Mouse (Mus musculus): ENCODE results near the gene Akap2. TPM values are rescaled to one million over a fixed set of nuclear protein-coding genes. Genes with fewer than 3 reads are reported as not detected.

Akap2 gene
- polyA plus RNA-seq, 1 experiment from 2014 or later = 24.6 TPM

DNA sequence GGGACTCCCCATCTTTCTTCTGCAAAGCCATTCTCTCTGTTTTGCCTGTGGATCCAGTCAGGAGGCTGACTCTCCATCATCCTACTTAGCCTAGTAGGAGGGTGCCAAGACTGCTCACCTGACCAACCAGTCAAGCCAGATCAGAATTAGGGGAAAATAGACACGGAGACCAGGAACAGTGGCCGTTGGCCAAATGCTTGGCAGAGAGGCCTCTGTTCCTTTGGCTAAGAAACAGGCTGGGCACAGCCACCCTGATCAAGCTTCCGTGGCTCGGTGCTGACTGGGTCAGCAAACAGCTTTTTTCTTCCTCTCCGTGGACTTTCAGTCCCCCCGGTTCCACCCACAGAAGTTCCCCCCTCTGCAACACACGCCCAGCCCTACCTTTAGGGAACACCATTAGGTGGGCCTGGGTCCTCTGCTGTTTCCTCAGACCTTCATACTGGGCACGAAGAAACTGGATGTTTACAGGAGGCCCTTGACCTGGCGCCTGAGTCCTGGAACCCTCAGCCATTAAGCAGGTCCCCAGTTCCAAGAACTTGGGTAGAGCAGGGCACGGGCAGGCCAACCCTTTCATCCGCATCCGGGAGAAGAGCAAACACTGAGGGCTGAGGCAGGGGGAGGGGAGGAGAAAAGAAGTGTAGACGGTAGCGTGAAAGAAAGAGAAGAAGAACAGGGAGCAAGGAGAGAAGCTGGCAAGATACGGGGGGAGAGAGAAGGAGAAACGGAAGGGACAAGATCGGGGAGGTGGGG, 197.9 kb downstream of the Akap2 start:
- Histone ChIP-seq H3K4me2 (replicated peaks) (peak overlapping the region; percentile 31), H3K4me1 (peaks cover 33% of the 10 kb centered on the region), H3K9ac (no peak overlapping the region), H3K36me3 (no peaks in the 10 kb centered on the region), H3K27ac (replicated peaks) (no peak overlapping the region), H3K9me3 (replicated peaks) (no peaks in the 10 kb centered on the region), H3K4me3 (replicated peaks) (peak overlapping the region; percentile 10; the same call in 1 of the 2 replicates), H3K27me3 (no peaks in the 10 kb centered on the region)
- ATAC-seq (ENCODE audit: insufficient number of reproducible peaks, low FRiP score, low TSS enrichment, low read depth) = no peak
- 41% methylated on average over 17 of the region's 17 CpGs for WGBS

DNA sequence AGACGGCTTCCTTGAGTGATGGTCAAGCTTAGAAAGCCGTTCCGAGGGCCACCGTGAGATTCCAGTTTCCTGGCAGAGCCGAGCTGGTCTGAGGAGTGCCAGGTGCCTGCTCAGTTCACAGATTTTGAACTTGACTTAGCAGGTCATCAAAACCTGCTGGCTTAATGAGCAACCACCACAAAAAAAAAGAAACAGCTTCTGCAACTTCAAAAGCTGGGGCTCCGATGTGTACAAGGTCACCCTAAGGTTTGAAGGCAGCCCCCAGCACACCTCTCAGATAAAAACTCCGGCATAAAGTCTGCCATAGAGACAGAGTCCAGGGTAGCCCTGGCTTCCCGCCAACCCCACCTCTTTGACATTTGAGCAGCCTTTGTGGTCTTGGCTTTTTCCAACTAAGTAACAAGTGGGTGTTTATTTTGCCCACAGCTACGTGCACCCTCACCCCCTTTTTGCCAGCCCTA, 198.8 kb downstream of the Akap2 start, which contains the start of gene D630039A03Rik:
TSS of gene D630039A03Rik (minus strand) at position 97 of the 461 bp plus-strand sequence.
- Histone ChIP-seq H3K36me3 (no peaks in the 10 kb centered on the region), H3K4me1 (peaks cover 33% of the 10 kb centered on the region), H3K9ac (no peak within 1 kb of the TSS), H3K9me3 (replicated peaks) (no peaks in the 10 kb centered on the region), H3K4me2 (replicated peaks) (peak within 1 kb of the TSS; percentile 31), H3K27me3 (no peaks in the 10 kb centered on the region), H3K4me3 (replicated peaks) (peak within 1 kb of the TSS; percentile 10; the same call in 1 of the 2 replicates), H3K27ac (replicated peaks) (no peak within 1 kb of the TSS)
- 21% methylated on average over 9 of the region's 9 CpGs for WGBS
- no peak for ATAC-seq (ENCODE audit: insufficient number of reproducible peaks, low FRiP score, low TSS enrichment, low read depth)

DNA sequence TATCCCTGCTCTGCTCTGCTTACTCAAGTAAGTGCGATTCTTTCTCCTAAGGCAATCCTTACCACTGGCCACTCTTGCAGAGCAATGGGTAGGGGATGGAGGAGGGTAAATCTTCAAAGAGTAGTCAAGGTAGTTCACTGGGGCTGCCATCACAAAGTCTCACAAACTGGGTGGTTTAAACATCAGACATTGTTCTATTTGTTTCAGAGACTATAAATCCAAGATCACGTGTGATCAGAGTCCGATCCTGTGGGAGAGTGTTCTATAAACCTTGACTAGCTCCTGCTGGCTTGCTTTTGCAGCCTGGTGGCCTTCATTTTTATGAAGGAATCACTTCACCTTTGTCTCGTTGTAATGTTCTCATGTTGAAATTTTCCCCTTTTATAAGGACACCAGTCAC, 199.3 kb downstream of the Akap2 start:
- H3K27ac ChIP-seq (replicated peaks) = no peak overlapping the region
- no peak for ATAC-seq (ENCODE audit: insufficient number of reproducible peaks, low FRiP score, low TSS enrichment, low read depth)
- 75% methylated on average over 4 of the region's 4 CpGs for WGBS

DNA sequence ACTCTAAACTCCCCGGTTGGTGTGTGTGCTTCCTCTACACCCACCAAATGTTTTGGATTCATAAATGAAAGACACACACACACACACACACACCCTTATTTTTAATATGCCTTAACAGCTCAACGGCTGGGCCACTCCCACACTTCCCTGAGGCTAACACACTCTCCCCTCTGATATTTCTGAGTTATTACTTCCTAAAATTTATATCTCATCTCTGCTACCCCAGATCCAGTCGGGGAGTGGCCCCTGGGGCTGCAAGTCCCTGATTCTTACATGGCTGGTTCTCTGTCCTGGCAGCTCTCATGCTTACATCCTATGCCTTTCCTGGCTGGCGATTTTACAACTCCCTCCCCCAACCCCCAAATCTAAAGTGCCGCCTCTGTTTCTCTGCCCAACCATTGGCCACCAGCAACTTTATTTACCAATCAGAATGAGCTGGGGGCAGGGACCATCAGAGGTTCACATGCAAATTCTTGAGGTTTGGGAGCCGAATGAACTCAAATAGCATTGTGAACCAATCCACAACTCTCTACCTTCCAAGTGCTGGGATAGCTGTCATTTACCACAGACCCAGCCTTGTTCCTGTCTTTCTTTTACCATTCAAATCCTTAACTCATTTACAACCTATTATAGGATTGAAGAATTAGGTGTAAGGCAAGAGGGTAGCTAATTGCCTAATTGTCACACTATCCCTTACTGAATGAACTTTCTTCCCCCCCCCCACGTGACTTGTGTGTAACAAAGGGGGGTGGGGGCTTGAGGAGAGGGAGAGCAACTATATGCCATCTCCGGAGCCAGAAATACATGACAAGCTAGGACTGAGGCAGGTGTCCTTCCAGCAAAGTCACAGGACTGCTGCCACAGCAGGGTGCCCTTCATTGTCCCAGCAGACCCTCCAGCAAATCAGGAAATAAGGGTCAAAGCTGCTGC, 202.3 kb downstream of the Akap2 start:
- no peaks in the 10 kb centered on the region for H3K27me3 ChIP-seq
- WGBS = 14% methylated on average over 8 of the region's 8 CpGs
- H3K9me3 ChIP-seq (replicated peaks) = no peaks in the 10 kb centered on the region
- no peak overlapping the region for H3K4me2 ChIP-seq (replicated peaks)
- no peak overlapping the region for H3K27ac ChIP-seq (replicated peaks)
- no peak overlapping the region for H3K4me3 ChIP-seq (replicated peaks)
- ATAC-seq (ENCODE audit: insufficient number of reproducible peaks, low FRiP score, low TSS enrichment, low read depth) = no peak
- peaks cover 26% of the 10 kb centered on the region for H3K4me1 ChIP-seq
- H3K9ac ChIP-seq = no peak overlapping the region
- H3K36me3 ChIP-seq = no peaks in the 10 kb centered on the region

More for the DNA sequence above, 199.3 kb downstream of the Akap2 start:
- Histone ChIP-seq H3K9ac (no peak overlapping the region), H3K4me2 (replicated peaks) (0 out of 2 replicates have a peak overlapping the region, but pooled peaks have one; percentile 31), H3K9me3 (replicated peaks) (no peaks in the 10 kb centered on the region), H3K4me3 (replicated peaks) (no peak overlapping the region), H3K36me3 (no peaks in the 10 kb centered on the region), H3K27me3 (no peaks in the 10 kb centered on the region), H3K4me1 (peaks cover 33% of the 10 kb centered on the region)

DNA sequence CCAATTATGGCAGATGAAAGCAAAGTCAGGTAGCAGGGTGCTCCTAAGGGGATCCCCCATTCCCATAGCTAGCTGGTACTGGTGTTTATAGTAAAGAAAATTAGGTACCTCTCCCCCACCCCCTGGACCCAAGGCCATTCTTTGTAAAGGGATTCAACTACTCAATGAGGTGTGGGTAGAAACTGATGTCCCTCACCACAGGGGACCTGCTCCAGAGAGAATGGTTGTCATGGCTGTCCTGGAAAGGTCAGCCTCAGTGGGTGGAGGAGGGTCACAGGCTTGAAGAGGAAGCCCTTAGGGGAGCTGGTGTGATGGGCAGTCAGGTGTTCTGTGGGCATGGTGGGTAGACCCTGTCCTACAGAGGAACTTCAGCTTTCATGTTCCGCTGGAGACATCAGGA, 203.1 kb downstream of the Akap2 start:
- no peak for ATAC-seq (ENCODE audit: insufficient number of reproducible peaks, low FRiP score, low TSS enrichment, low read depth)
- 89% methylated on average over 1 of the region's 1 CpGs for WGBS
- Histone ChIP-seq H3K4me1 (peaks cover 18% of the 10 kb centered on the region), H3K4me2 (replicated peaks) (no peak overlapping the region), H3K9me3 (replicated peaks) (no peaks in the 10 kb centered on the region), H3K27ac (replicated peaks) (no peak overlapping the region), H3K4me3 (replicated peaks) (no peak overlapping the region), H3K9ac (no peak overlapping the region), H3K27me3 (no peaks in the 10 kb centered on the region), H3K36me3 (no peaks in the 10 kb centered on the region)

DNA sequence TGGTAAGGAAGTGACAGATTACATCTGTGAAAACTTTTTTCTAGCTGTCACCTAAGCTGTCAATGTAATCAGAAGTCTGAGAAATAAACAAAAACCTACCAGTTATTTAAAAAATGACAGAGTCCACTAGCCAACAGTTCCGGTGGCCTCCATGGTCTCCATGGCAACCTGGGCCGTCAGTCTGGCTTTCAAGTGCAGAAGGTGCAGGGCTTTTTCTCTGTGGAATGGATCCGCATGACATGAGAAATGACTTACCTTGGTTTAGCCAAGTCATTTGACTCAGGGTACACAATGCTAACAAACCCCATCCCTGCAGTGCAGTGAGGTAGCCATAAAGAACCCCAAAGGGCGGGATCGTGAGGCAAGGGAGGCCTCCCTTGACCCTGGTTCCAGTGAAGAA, 204.7 kb downstream of the Akap2 start:
- H3K9me3 ChIP-seq (replicated peaks) = no peaks in the 10 kb centered on the region
- H3K4me3 ChIP-seq (replicated peaks) = no peak overlapping the region
- ATAC-seq (ENCODE audit: insufficient number of reproducible peaks, low FRiP score, low TSS enrichment, low read depth) = no peak
- 75% methylated on average over 5 of the region's 5 CpGs for WGBS
- H3K4me1 ChIP-seq = peaks cover 8% of the 10 kb centered on the region; the same call in 1 of the 2 replicates
- H3K36me3 ChIP-seq = no peaks in the 10 kb centered on the region
- no peaks in the 10 kb centered on the region for H3K27me3 ChIP-seq
- no peak overlapping the region for H3K4me2 ChIP-seq (replicated peaks)
- no peak overlapping the region for H3K27ac ChIP-seq (replicated peaks)
- H3K9ac ChIP-seq = no peak overlapping the region

DNA sequence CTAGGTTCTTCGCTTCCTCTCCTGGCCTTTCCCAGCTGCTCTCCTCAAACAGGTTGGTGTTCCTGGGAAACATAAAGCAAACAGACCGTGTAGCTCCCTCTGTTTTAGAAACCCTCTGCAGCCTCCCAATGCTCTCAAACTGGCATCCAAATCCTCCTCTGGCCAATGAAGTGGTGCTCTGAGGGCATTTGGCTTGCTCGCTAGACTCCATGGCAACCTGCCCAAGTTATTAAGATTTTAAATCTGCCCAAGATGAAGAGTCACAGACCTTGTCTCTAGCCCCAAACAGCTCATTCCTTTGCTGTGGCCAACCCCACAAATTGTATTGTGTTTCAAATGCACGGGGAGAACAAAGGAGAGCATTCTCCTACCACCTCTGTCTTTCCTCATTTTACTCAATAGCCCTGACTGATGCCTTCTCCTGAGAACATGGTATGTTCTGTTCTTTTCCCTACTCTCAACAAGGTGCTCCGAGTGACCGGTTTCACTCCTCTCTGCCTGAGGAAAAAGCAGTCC, 207.2 kb downstream of the Akap2 start:
- WGBS = 59% methylated on average over 6 of the region's 6 CpGs
- peaks cover 6% of the 10 kb centered on the region; the same call in 1 of the 2 replicates for H3K4me1 ChIP-seq
- no peak for ATAC-seq (ENCODE audit: insufficient number of reproducible peaks, low FRiP score, low TSS enrichment, low read depth)

DNA sequence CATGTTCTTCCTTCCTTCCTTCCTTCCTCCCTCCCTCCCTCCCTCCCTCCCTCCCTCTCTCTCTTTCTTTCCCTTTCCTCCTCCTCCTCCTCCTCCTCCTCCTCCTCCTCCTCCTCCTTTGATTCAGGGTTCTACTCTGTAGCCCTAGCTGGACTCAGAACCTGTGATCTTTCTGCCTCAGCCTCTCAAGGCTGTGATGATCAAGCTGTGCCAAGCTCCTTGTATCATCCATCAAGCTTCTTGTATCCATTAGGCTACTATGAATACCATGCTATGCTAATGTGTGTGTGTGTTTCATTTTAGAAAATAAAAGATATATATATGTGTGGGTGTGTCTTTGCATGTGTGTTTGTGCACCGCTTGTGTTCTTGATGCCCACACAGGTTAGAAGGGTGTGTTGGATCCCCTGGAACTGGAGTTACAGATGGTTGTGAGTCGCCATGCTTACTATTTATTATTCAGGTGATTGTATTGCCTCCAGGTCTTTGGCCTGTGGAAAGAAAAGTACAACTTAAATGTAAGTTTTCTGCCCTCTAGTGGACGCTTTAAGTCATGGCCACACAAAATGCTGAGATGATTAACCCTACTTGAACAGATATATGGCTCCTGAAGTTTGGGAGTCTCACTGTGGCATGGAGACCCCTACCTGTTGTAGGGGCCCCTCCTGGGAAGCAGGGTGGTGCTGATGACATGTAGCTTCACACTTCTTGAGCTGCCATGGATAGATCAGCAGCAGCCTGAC, 210.2 kb downstream of the Akap2 start:
- Histone ChIP-seq H3K36me3 (no peaks in the 10 kb centered on the region), H3K4me2 (replicated peaks) (no peak overlapping the region), H3K9me3 (replicated peaks) (no peaks in the 10 kb centered on the region), H3K4me3 (replicated peaks) (no peak overlapping the region), H3K27ac (replicated peaks) (no peak overlapping the region), H3K9ac (no peak overlapping the region), H3K4me1 (no peaks in the 10 kb centered on the region), H3K27me3 (no peaks in the 10 kb centered on the region)
- no peak for ATAC-seq (ENCODE audit: insufficient number of reproducible peaks, low FRiP score, low TSS enrichment, low read depth)
- 21% methylated on average over 3 of the region's 3 CpGs for WGBS

More for the DNA sequence above, 207.2 kb downstream of the Akap2 start:
- no peak overlapping the region for H3K9ac ChIP-seq
- H3K9me3 ChIP-seq (replicated peaks) = no peaks in the 10 kb centered on the region
- H3K27ac ChIP-seq (replicated peaks) = no peak overlapping the region
- H3K27me3 ChIP-seq = no peaks in the 10 kb centered on the region
- H3K4me3 ChIP-seq (replicated peaks) = no peak overlapping the region
- H3K36me3 ChIP-seq = no peaks in the 10 kb centered on the region
- no peak overlapping the region for H3K4me2 ChIP-seq (replicated peaks)

DNA sequence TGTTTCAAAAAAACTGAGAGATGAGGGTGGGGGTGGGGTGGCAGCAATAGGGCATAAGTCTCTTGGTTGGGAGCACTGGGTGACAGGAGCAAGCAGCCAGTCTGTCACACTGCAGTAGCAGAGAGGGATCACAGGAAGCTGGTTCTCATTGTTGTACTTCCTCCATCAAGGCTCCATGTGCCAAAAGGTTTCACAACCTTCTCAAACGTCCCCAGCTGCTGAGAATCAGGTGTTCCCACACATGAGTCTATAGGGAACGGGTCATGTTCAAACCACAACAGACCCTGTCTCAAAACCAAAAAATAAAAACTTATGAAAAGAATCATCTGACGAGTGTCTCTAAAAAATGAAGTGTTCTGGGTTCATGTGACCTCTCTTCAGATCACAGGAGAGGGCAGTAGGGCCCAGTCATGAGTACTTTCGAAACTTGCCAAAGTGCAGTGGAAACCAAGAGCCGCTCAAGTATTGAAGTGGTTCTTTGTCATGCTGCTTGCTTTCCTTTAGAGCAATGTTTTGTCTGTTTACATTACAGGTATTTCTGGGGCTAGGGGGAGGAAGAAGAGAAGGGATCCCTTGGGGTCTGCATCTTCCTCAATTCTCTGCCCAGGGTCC, 213.2 kb downstream of the Akap2 start:
- Histone ChIP-seq H3K27me3 (no peaks in the 10 kb centered on the region), H3K4me2 (replicated peaks) (no peak overlapping the region), H3K4me1 (no peaks in the 10 kb centered on the region), H3K9ac (no peak overlapping the region), H3K4me3 (replicated peaks) (no peak overlapping the region), H3K9me3 (replicated peaks) (no peaks in the 10 kb centered on the region), H3K36me3 (no peaks in the 10 kb centered on the region), H3K27ac (replicated peaks) (no peak overlapping the region)
- 73% methylated on average over 5 of the region's 5 CpGs for WGBS
- ATAC-seq (ENCODE audit: insufficient number of reproducible peaks, low FRiP score, low TSS enrichment, low read depth) = no peak

DNA sequence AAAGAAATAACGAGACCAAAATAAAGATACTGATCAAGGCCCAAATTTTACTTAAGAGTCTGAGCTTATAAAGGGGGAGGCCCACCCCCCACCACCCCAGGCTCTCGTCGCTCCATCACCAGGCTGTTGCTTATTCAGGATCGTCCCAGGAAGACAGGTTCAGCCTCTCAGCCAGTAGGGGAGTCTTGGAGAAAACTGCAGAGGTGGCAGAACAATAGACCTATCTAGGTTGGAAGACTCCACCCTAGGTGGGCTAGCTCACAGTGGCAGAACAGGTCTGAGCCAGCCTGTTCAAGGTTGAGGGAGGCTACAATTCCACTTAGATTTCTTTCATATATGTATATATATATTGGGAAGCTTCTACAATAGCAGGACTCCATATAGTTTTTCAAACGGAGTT, 216.7 kb downstream of the Akap2 start:
- no peaks in the 10 kb centered on the region for H3K4me1 ChIP-seq
- H3K27me3 ChIP-seq = no peaks in the 10 kb centered on the region
- no peak overlapping the region for H3K4me2 ChIP-seq (replicated peaks)
- no peak overlapping the region for H3K9ac ChIP-seq
- H3K27ac ChIP-seq (replicated peaks) = no peak overlapping the region
- no peaks in the 10 kb centered on the region for H3K9me3 ChIP-seq (replicated peaks)
- 62% methylated on average over 5 of the region's 5 CpGs for WGBS
- no peaks in the 10 kb centered on the region for H3K36me3 ChIP-seq
- H3K4me3 ChIP-seq (replicated peaks) = no peak overlapping the region
- no peak for ATAC-seq (ENCODE audit: insufficient number of reproducible peaks, low FRiP score, low TSS enrichment, low read depth)

Measured in embryonic facial prominence, embryonic 15.5 days (tissue).